ENCODE assay signal across 17 mouse cellular contexts in genomic region chr4:138348716-138349115, GRCm38 (mm10). TPM values are rescaled to one million over a fixed set of nuclear protein-coding genes. Genes with fewer than 3 reads are reported as not detected.
"Had no signal": no experiment of that assay in that cellular context is flagged by ENCODE, and none has a peak within 500 bp of the region (broad histone marks: within the 10 kb centered on the region; RNA-seq: fewer than 3 reads in every experiment).

No protein-coding gene starts in this region.

- H3K9me3 ChIP-seq: hindbrain, embryonic 13.5 days; midbrain, embryonic 10.5 days; midbrain, embryonic 15.5 days; neural tube, embryonic 13.5 days had no signal

- H3K9ac ChIP-seq: hindbrain, embryonic 13.5 days; limb, embryonic 13.5 days; lung, embryonic 14.5 days; midbrain, embryonic 15.5 days; neural tube, embryonic 13.5 days had no signal

- DNase-seq: left cerebral cortex, postnatal 4 days; lung, embryonic 14.5 days; lung, postnatal 10 days; lung, postnatal 4 days; retina, postnatal 1 day; right cerebral cortex, postnatal 4 days; thymus, postnatal 4 days had no signal

- ATAC-seq: hindbrain, postnatal 0 days; midbrain, embryonic 15.5 days had no signal

- H3K4me3 ChIP-seq: hindbrain, embryonic 13.5 days; limb, embryonic 13.5 days; midbrain, embryonic 10.5 days; midbrain, embryonic 15.5 days; neural tube, embryonic 13.5 days had no signal

- H3K4me1 ChIP-seq: midbrain, embryonic 10.5 days; midbrain, embryonic 15.5 days had no signal

- H3K27me3 ChIP-seq: hindbrain, embryonic 13.5 days; limb, embryonic 13.5 days; midbrain, embryonic 15.5 days; neural tube, embryonic 13.5 days had no signal

- H3K36me3 ChIP-seq: hindbrain, embryonic 13.5 days; limb, embryonic 13.5 days; midbrain, embryonic 10.5 days; midbrain, embryonic 15.5 days; neural tube, embryonic 13.5 days had no signal

- H3K27ac ChIP-seq: hindbrain, embryonic 13.5 days; hindbrain, postnatal 0 days; limb, embryonic 13.5 days; midbrain, embryonic 10.5 days; midbrain, embryonic 15.5 days; neural tube, embryonic 13.5 days had no signal

- H3K4me2 ChIP-seq: hindbrain, embryonic 13.5 days; limb, embryonic 13.5 days; liver, embryonic 11.5 days; lung, embryonic 14.5 days; midbrain, embryonic 15.5 days; neural tube, embryonic 13.5 days had no signal

RNA-seq across cellular contexts. Expression of gene Cda, which starts 19.1 kb away (rescaled TPM):
- total RNA-seq: megakaryocyte, adult 5-6 weeks had no signal

RNA-seq across cellular contexts. Expression of gene Fam43b, which starts 47.6 kb away (rescaled TPM):
- total RNA-seq: megakaryocyte, adult 5-6 weeks had no signal
- polyA plus RNA-seq: limb, embryonic 13.5 days; liver, embryonic 16.5 days; lung, embryonic 14.5 days; midbrain, embryonic 10.5 days; stomach, embryonic 16.5 days had no signal
